Mouse (Mus musculus) hindlimb bud, embryonic 11.5 days (tissue): ENCODE measurements around the gene Cdc42bpg.
A peak's percentile ranks its signal among the peaks of the same experiment; 100 is the strongest.

Experiments
- DNase-seq: peaks from one replicate; pipeline ENCODE4 v3.0.0-alpha.2; 2012; ENCODE audit warnings: low read depth, low spot score; ENCODE audit errors: extremely low spot score

The Cdc42bpg gene

DNA sequence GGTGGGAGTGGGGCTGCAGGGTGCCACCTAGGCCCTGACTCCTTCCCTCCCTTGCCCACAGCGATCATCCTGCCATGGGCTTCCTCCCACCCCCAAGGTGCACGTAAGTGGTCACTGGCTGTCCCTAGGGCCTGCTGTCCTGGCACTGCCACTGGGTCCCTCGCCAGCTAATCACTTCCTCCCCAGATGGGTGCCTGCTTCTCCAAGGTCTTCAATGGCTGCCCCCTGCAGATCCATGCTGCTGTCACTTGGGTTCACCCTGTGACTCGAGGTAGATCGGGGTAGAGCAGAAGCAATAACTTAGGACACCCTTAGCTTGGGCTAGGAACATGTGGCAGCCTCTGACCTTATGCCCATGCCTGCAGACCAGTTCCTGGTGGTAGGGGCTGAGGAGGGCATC is 39.8 kb downstream of the Cdc42bpg start:
- DNase-seq: no peak

DNA sequence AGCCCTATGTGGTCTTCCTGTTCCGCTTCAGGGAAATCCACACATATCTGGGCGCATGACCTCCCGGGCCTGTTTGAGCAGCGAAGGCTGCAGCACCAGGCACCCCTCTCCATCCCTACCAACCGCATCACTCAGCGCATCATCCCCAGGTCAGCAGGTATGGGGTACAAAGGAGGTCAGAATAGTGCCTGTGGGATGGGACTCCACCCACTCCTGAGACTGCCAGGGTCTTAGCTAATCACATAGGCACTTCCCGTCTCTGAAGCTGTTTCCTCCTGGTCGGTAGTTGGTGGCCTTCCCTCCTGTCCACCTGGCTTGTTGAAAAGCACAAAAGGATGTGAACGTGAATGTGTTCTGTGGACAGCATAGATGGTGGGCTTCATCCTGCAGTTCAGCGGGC is 40.4 kb downstream of the Cdc42bpg start:
- no peak for DNase-seq

DNA sequence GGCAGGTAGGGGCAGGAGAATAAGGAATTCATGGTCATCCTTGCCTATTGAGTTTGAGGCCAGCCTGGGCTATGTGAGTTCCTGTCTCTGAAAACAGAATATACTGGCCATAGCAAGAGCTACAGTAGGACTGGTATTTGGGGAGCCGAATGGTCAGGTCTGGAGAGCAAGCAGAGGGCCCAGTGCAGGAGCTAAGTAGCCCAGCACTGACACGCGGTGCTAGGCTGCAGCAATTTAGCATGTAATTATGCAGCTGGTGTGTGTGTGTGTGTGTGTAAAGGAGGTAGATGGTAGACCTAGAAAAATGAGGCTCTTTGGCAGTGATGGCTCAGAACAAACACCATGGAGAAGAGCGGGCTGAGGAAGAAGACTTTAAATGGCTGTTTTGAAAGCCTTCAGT is 41.4 kb downstream of the Cdc42bpg start:
- DNase-seq: no peak

DNA sequence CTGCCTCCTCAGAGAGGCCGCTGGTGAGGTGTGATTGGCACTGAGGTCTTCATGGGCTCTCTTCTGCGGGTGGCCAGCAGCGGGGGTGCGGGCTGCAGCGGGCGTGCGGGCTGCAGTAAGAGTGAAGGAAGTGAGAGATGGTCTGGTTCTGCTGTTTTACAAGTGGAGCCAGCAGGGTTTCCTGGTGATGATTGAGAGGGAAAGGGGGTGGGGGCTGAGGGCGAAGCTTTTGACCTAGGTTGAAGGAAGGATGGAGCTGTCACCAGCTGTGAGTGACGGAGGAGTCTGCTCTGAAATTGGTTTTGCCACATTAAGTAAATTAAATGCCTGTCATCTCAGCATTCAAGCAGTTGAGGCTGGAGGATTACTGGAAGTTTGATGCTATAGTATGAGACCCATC is 42.5 kb downstream of the Cdc42bpg start:
- no peak for DNase-seq

DNA sequence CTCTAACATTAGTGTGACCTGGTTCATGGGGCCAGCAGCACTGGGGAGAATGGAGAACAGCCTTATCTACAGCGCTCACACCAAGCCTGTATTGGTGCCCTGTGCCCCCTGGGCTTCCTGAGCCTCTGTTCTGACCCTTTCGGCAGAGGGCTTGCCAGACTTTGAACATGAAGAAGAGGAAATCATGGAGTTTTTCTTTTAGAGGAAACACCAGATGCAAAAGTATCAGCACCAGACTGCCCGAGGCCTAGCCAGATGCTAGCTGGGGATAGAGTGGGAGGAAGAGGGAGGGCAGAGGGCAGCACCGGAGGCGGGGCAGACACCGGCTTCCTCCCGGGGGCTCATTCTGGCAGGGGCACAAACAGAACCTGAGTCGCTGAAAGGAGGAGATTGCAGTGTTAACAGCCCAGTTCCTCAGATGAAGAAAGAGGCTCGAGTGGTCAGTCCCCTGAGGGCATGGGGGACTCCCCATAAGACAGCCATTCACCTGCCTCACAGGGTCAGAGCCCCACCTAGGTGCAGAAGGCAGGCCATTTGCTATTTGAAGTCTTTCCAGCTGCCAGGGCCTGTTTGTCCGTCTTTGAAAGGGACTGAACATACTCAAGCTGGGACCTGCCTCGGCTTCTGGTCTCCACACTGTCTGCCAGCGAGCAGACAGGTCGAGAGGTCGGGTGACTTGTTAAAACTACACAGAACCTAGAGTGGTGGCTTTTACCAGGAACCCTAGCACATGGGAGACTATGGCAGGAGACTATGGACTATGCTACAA is 43.1 kb downstream of the Cdc42bpg start:
- DNase-seq: no peak

DNA sequence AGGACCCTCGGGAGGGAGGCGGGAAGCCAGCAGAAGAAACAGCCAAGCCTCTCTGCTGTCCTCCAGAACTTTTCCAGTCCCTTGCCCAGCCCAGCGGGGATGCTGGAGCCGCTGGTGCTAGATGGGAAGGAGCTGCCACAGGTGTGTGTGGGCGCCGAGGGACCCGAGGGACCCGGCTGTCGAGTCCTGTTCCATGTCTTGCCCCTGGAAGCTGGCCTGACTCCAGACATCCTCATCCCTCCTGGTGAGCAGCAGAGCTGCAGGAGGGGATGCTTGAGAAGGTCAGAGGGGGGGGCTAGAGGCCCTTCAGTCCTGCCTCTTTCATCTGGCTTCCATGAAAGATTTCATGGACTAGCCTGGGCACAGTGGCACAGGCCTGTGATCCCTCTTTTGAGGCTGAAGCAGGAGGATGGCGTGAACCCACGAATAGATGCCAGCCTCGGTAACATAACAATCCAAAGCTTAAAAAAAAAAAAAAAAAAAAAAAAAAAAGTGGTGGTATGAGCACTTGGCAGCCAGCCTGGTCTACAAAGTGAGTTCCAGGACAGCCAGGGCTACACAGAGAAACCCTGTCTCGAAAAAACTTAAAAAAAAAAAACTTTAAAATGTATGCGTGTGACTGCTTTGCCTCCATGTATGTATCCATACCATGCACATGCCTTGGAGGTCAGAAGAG is 45.3 kb downstream of the Cdc42bpg start:
- DNase-seq: no peak

DNA sequence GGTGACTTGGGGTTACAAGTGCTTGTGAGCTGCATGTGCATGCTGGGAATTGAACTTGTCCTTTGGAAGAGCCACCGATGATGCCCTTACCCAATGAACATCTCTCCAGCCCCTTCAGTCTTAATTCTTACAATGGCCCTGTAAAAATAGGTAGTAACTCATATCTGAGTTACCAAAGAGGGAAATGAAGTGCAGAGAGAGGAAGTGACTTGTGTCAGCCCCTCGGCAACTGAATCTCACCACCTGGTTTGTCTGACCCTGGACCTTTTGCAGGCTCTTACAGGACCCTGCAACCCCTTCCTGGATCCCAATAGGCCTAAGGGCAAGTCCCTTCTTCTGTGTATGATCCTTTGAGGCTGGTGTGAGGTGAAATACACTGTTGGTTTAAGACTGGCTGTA is 45.9 kb downstream of the Cdc42bpg start:
- no peak for DNase-seq

DNA sequence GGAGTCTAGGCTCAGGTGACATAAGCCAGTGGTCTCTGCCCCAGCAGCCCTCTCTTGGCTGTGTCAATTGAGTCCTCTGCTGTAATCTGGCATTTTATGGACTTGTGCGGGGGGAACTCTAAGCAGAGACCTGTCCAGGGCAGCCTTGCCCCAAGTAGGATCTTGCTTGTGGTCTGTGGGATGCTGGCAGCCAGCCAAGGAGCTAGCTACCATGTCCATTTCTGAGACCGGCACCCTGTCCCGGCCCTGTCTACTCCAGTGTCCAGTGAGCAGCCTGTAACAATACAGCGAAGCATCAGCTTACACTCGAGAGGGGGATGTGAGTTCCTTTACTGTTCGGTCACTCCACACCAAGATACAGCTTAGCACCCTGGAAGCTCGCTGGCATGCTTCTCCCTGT is 47.8 kb downstream of the Cdc42bpg start:
- no peak for DNase-seq

DNA sequence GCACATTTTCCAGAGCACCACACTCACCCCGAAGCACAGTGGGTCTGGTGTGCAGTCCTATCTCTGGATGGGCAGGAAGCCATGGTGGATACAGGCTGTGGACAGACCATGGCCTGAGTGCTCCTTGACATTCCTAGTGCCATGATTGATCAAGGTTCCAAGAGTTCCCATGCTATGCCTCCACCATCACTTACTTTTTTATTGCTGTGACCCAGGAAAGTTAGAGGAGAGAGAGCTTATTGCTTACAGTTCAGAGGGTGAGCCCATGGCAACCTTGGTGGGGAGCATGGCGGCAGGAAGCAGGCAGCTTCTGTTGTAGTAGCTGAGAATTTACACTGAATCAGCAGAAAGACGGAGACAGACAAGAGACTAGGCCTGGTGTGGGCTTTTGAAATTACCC is 55.0 kb downstream of the Cdc42bpg start:
- no peak for DNase-seq

DNA sequence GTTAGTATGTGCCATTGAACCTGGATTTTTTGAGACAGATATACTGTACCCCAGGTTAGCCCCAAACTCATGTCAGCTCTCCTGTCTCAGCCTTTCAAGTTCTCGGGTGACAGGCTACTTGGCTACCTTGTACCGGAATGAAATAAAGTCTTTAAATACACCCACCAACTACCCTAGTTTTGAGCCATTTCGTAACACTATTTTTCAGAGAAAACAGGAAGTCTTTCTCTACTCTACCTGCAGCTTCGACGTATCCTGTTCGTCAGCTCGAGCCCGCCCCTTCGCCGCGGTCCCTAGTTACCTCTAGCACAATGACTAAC is 56.8 kb downstream of the Cdc42bpg start:
- no peak for DNase-seq

DNA sequence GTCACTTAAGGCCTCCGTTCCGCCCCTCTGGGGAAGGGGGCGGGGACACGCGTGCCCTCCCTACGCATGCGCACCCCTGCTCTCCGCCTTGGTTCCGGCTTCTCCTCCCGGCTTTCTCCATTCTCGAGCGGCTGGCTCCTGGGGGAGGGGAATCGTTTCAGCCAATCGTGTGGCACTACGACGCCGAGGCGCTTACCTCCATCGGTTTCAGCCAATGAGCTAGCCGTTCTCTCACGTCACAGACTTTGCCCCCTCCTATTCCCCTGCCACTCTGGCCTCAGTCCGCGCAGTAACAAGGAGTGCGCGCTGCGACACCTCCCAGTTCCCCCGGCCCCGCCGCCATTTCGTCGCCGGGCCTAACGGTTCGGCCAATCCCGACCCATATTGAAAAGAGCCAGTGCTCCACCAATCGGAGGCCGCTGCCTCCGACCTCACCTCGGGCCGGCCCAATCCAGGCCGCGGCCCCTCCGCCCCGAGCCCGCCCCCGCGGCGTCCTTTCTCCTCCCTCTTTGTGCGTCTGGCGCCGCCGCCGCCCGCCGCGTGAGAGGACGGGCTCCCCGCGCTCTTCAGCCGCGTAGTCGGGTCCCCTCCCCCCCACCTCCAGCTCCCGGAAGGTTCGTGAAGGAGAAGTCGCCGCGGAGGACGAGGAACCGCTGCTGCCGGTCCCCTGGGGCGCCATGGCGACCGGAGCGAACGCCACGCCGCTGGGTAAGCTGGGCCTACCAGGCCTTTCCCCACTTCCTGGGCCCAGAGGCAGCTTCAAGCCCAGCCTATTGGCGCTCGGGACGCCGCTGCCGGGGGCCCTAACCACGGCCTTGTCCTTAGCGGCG is 57.4 kb downstream of the Cdc42bpg start, which contains the start of gene Sf1:
Gene Sf1 (plus strand): TSS at position 280 of the 830 bp plus-strand sequence.
- DNase-seq: peak; percentile 98

DNA sequence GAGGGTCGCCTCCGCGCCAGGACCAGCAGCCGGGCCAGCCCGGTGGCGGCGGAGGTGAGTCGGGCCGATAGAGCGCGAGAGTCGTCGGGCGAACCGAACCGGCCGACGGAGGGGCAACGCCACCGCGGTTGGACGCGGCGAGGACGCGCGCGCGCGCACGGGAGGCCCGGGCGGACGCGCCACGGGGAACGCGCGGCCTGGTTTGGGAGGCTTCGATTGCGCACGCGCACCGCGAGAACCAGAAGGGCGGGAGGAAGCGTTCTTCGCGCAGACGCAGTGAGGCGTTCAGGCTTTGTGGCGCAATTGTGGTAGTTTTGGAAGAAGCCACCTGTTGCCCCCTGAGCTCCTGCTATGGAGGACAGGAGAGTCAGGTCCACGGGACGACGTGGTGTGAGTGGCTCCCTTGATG is 58.1 kb downstream of the Cdc42bpg start:
- no peak for DNase-seq

DNA sequence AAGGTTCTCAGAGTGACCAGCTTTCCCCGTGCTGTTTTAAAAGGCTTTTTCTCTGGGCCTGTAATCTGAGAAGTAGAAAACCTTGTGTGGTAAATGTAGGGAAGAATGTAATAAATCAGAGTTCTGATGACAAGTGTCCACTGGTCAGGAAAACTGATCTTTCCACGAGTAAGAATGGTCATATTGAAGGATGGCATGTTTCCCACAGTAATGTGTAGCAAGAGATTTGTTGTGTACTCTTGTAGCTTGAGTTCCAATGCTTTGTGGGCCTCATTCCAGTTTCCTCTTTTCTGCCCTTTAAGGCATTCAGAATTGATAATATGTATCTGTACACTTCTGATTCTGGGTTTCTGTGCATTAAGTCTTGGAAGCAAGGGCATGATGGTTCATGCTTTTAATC is 58.6 kb downstream of the Cdc42bpg start:
- DNase-seq: no peak

DNA sequence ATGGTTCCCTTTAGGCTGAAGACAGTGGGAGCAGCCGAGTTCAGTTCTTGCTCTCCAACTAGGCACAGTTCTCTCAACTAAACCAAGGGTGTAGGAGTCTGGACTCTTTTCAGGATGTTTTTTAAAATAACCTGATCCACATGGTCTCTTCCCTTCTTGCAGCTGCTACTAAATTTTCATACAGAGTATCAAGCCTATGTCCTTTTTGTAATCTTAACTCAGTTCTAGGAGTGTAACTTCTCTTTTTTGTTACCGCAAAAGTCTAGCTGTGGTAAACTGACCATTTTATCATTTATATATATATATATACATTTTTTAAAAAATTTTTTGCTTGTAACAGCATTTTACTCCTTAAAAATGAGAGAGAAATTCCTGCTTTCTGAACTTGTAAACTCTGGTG is 63.9 kb downstream of the Cdc42bpg start:
- no peak for DNase-seq

DNA sequence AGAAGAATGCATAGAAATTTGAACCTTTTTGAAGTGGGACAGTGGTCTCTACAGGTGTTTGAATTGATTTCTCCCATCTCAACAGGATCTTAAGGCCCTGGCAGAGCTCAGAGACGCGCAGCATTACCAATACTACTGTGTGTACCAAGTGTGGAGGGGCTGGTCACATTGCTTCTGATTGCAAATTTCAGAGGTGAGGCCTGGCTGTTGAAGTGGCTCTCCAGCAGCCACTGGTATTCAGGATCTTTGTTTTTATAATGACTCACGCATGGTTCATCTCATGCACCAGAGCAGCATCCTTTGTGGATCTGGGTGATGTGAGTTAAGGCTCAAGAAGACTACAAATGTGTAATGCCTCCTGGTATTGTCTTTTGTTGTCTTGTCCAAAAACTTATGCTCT is 66.2 kb downstream of the Cdc42bpg start:
- no peak for DNase-seq

DNA sequence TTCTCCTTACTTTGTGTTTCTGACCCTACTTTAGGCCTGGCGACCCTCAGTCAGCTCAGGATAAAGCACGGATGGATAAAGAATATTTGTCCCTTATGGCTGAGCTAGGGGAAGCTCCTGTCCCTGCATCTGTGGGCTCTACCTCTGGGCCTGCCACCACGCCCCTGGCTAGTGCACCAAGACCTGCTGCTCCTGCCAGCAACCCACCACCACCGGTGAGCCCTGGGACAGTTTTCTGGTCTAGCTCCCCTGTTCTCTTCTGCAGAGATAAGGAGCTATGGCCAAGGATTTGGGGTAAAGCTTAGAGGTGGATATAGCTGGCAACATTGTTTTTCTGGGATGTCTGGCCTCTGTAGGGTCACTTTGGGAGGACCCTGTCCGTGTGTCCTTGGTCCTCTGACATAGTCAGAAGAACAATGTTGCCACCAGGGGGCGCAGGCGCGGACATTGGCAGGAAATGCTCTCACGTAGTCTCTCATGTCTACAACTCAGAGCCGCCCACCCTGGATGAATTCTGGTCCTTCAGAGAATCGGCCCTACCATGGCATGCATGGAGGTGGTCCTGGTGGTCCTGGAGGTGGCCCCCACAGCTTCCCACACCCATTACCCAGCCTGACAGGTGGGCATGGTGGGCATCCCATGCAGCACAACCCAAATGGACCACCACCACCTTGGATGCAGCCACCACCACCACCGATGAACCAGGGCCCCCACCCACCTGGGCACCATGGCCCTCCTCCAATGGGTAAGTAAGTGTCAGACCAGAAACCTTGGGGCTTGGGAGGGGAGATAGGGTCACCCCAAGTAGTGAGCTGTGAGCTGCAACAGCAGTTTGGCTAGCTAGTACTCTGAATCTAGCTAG is 67.5 kb downstream of the Cdc42bpg start:
- no peak for DNase-seq

DNA sequence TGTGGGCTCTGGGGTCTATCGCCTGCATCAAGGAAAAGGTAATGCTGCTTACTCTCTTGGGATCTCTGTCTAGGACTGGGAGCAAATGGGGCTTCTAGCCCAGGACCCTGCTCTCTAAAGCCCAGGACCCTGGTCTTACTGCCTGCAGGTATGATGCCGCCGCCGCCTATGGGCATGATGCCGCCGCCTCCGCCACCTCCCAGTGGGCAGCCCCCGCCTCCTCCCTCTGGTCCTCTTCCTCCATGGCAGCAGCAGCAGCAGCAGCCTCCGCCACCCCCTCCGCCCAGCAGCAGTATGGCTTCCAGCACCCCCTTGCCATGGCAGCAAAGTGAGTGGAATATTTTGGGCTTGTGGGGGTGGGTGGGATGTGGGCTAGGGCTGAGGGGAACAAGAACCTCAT is 68.3 kb downstream of the Cdc42bpg start:
- no peak for DNase-seq
